In the genomic region with DNA sequence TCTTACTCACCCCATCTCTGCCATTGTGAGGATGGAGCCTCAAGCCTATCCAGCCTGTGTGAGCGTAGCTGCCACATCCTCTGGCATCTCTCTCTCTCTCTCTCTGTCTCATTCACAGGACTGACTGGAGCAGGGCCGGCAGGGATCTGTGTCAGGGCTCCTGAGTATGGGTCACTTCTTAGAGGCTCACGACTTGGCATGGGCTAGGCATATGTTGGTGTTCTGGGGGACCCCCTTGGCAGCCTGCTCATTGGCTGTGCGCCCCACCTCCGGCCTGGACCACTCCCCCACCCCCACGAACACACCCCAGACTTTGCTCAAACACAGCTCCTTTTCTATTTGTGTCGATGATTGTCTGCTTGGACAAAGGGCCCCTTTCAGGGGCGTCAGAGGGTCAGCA, we compare ENCODE assay signal across 19 mouse cellular contexts. TPM values are rescaled to one million over a fixed set of nuclear protein-coding genes. Genes with fewer than 3 reads are reported as not detected.
A peak's percentile ranks its signal among the peaks of the same experiment; 100 is the strongest.
DNase-seq lines count a peak whose midpoint lies in the region; ATAC-seq and TF ChIP-seq lines count a peak whose summit lies in the region.
"Had no signal": no experiment of that assay in that cellular context is flagged by ENCODE, and none has a peak within 500 bp of the region (broad histone marks: within the 10 kb centered on the region; RNA-seq: fewer than 3 reads in every experiment).

No protein-coding gene starts in this region.

- DNase-seq in layer of hippocampus, adult 2 months (ENCODE audit: low spot score in 2 of 2) = no peak
- no peak for DNase-seq in layer of hippocampus, postnatal 25 days (ENCODE audit: extremely low spot score in 1 of 2, low spot score in 1 of 2)
- DNase-seq in forebrain, postnatal 0 days = peak; percentile 29
- no peak for DNase-seq in midbrain, embryonic 10.5 days (ENCODE audit: low spot score)
- no peak for DNase-seq in spleen, postnatal 14 days (ENCODE audit: low spot score in 2 of 2)
- no peak for DNase-seq in retina, embryonic 14.5 days (ENCODE audit: low spot score)
- DNase-seq: cerebellum, adult 2 months; heart, adult 18-20 months; heart, postnatal 10 days; kidney, adult 11 months; lung, adult 18-20 months; right cerebral cortex, postnatal 14 days; thymus, adult 2 months had no signal

- no peak overlapping the region for H3K9ac ChIP-seq in forebrain, postnatal 0 days
- H3K9ac ChIP-seq in neural tube, embryonic 14.5 days (replicated peaks; ENCODE audit: low read depth, low read length) = no peak overlapping the region
- H3K9ac ChIP-seq: limb, embryonic 15.5 days had no signal

- H3K9me3 ChIP-seq in forebrain, postnatal 0 days (ENCODE audit: low read length) = no peaks in the 10 kb centered on the region
- no peaks in the 10 kb centered on the region for H3K9me3 ChIP-seq in midbrain, embryonic 10.5 days (replicated peaks)
- no peaks in the 10 kb centered on the region for H3K9me3 ChIP-seq in neural tube, embryonic 14.5 days (ENCODE audit: control insufficient read depth, low read length)
- H3K9me3 ChIP-seq: limb, embryonic 15.5 days had no signal

- no peaks in the 10 kb centered on the region for H3K27me3 ChIP-seq in forebrain, postnatal 0 days (ENCODE audit: insufficient read depth, low read length)
- H3K27me3 ChIP-seq in midbrain, embryonic 10.5 days (ENCODE audit: low read depth, poor library complexity, severe bottlenecking) = peaks cover 88% of the 10 kb centered on the region
- no peaks in the 10 kb centered on the region for H3K27me3 ChIP-seq in neural tube, embryonic 14.5 days (ENCODE audit: control insufficient read depth, insufficient read depth, low read length)
- H3K27me3 ChIP-seq: limb, embryonic 15.5 days; Patski had no signal

- no peak overlapping the region for H3K4me2 ChIP-seq in forebrain, postnatal 0 days (ENCODE audit: low read depth)
- H3K4me2 ChIP-seq in neural tube, embryonic 14.5 days (ENCODE audit: low read depth, low read length) = no peak overlapping the region
- H3K4me2 ChIP-seq: limb, embryonic 15.5 days had no signal

- no peaks in the 10 kb centered on the region for H3K36me3 ChIP-seq in forebrain, postnatal 0 days (ENCODE audit: insufficient read depth)
- no peaks in the 10 kb centered on the region for H3K36me3 ChIP-seq in midbrain, embryonic 10.5 days
- H3K36me3 ChIP-seq in neural tube, embryonic 14.5 days (ENCODE audit: control insufficient read depth, insufficient read depth, low read length) = no peaks in the 10 kb centered on the region
- H3K36me3 ChIP-seq: limb, embryonic 15.5 days had no signal

- no peak for TF ChIP-seq CTCF in layer of hippocampus, adult 2 months (conservative IDR thresholded peaks at IDR 0.05)
- no peak for TF ChIP-seq CTCF in forebrain, postnatal 0 days (IDR thresholded peaks at IDR 0.05; ENCODE audit: low read depth)

- no peak overlapping the region for H3K4me3 ChIP-seq in layer of hippocampus, adult 2 months
- H3K4me3 ChIP-seq in forebrain, postnatal 0 days (ENCODE audit: low read depth, low read length) = no peak overlapping the region
- H3K4me3 ChIP-seq in midbrain, embryonic 10.5 days = peak overlapping the region; percentile 37
- no peak overlapping the region for H3K4me3 ChIP-seq in neural tube, embryonic 14.5 days (ENCODE audit: low read depth, low read length)
- H3K4me3 ChIP-seq: limb, embryonic 15.5 days had no signal

- 12% methylated on average over 8 of the region's 8 CpGs for WGBS in forebrain, postnatal 0 days
- WGBS in midbrain, embryonic 10.5 days = 38% methylated on average over 8 of the region's 8 CpGs
- 12% methylated on average over 8 of the region's 8 CpGs for WGBS in neural tube, embryonic 14.5 days

- no peaks in the 10 kb centered on the region for H3K4me1 ChIP-seq in forebrain, postnatal 0 days (ENCODE audit: insufficient read depth)
- H3K4me1 ChIP-seq in midbrain, embryonic 10.5 days = peaks cover 96% of the 10 kb centered on the region
- H3K4me1 ChIP-seq in neural tube, embryonic 14.5 days (ENCODE audit: control insufficient read depth, insufficient read depth, low read length) = 0 out of 2 replicates have a peak, but pooled peaks cover 6% of the 10 kb centered on the region

- ATAC-seq in forebrain, postnatal 0 days = peak; percentile 30
- ATAC-seq in neural tube, embryonic 14.5 days (ENCODE audit: low read depth) = peak; percentile 60; the same call in 1 of the 2 replicates
- no peak for ATAC-seq in cerebellum, adult (ENCODE audit: insufficient number of reproducible peaks, low FRiP score, low TSS enrichment)
- ATAC-seq: Patski had no signal

- H3K27ac ChIP-seq in layer of hippocampus, adult 2 months = peak overlapping the region; percentile 72; the same call in 1 of the 2 replicates
- H3K27ac ChIP-seq in forebrain, postnatal 0 days (ENCODE audit: low read depth, low read length) = peak overlapping the region; percentile 40; the same call in 1 of the 2 replicates
- H3K27ac ChIP-seq in midbrain, embryonic 10.5 days (replicated peaks) = peak overlapping the region; percentile 90
- H3K27ac ChIP-seq in neural tube, embryonic 14.5 days (ENCODE audit: low read depth, low read length) = peak overlapping the region; percentile 62
- H3K27ac ChIP-seq: limb, embryonic 15.5 days had no signal

RNA-seq across cellular contexts. Expression of a gene that starts 17.5 kb away (rescaled TPM):
- total RNA-seq in layer of hippocampus, adult 2 months (2021) = 100 to 1,000 TPM; 137 to 139 TPM
- 100 to 1,000 TPM; 107 to 123 TPM for total RNA-seq in layer of hippocampus, postnatal 25 days (2021)
- 52.2 and 56.6 TPM in 2 replicates for total RNA-seq in forebrain, postnatal 0 days (2014; rRNA removed)
- polyA plus RNA-seq in forebrain, postnatal 0 days (2015; fragmentation: Nextera tagmentation; extraction: Ambion mirVana) = 11.7 and 22.2 TPM in 2 replicates
- polyA plus RNA-seq in midbrain, embryonic 10.5 days (2016; fragmentation: Nextera tagmentation; extraction: Ambion mirVana) = 68.3 and 72.7 TPM in 2 replicates
- 39.5 and 42.7 TPM in 2 replicates for polyA plus RNA-seq in neural tube, embryonic 14.5 days (2014; fragmentation: Nextera tagmentation; extraction: Ambion mirVana)
- total RNA-seq: megakaryocyte, adult 5-6 weeks; neutrophil, adult 5-6 weeks had no signal

RNA-seq across cellular contexts. Expression of a gene that starts 45.8 kb away (rescaled TPM):
- 10 to 100 TPM; 24.0 to 25.2 TPM for total RNA-seq in layer of hippocampus, adult 2 months (2021)
- 10 to 100 TPM; 23.7 to 25.1 TPM for total RNA-seq in layer of hippocampus, postnatal 25 days (2021)
- total RNA-seq in forebrain, postnatal 0 days (2014; rRNA removed) = 20.6 and 23.9 TPM in 2 replicates
- 15.5 and 20.9 TPM in 2 replicates for polyA plus RNA-seq in forebrain, postnatal 0 days (2015; fragmentation: Nextera tagmentation; extraction: Ambion mirVana)
- 38.2 and 46.0 TPM in 2 replicates for polyA plus RNA-seq in midbrain, embryonic 10.5 days (2016; fragmentation: Nextera tagmentation; extraction: Ambion mirVana)
- 27.4 and 27.6 TPM in 2 replicates for polyA plus RNA-seq in neural tube, embryonic 14.5 days (2014; fragmentation: Nextera tagmentation; extraction: Ambion mirVana)

RNA-seq across cellular contexts. Expression of a gene that starts 46.1 kb away (rescaled TPM):
- total RNA-seq in layer of hippocampus, adult 2 months (2021) = 1 to 10 TPM; 5.7 to 7.9 TPM
- 1 to 10 TPM; 5.2 to 8.3 TPM for total RNA-seq in layer of hippocampus, postnatal 25 days (2021)
- 12.0 and 20.1 TPM in 2 replicates for total RNA-seq in forebrain, postnatal 0 days (2014; rRNA removed)
- polyA plus RNA-seq in forebrain, postnatal 0 days (2015; fragmentation: Nextera tagmentation; extraction: Ambion mirVana) = 24.9 and 25.5 TPM in 2 replicates
- 317 and 336 TPM in 2 replicates for polyA plus RNA-seq in midbrain, embryonic 10.5 days (2016; fragmentation: Nextera tagmentation; extraction: Ambion mirVana)
- 18.7 and 26.3 TPM in 2 replicates for polyA plus RNA-seq in neural tube, embryonic 14.5 days (2014; fragmentation: Nextera tagmentation; extraction: Ambion mirVana)

RNA-seq across cellular contexts. Expression of a gene that starts 51.6 kb away (rescaled TPM):
- 10 to 100 TPM; 20.5 to 21.5 TPM for total RNA-seq in layer of hippocampus, adult 2 months (2021)
- 10 to 100 TPM; 22.4 to 22.5 TPM for total RNA-seq in layer of hippocampus, postnatal 25 days (2021)
- 88.7 and 89.8 TPM in 2 replicates for total RNA-seq in forebrain, postnatal 0 days (2014; rRNA removed)
- 86.4 and 94.4 TPM in 2 replicates for polyA plus RNA-seq in forebrain, postnatal 0 days (2015; fragmentation: Nextera tagmentation; extraction: Ambion mirVana)
- 309 and 347 TPM in 2 replicates for polyA plus RNA-seq in midbrain, embryonic 10.5 days (2016; fragmentation: Nextera tagmentation; extraction: Ambion mirVana)
- 116 and 118 TPM in 2 replicates for polyA plus RNA-seq in neural tube, embryonic 14.5 days (2014; fragmentation: Nextera tagmentation; extraction: Ambion mirVana)

Comparison
In these comparisons a context has a peak if more than half of its experiments do, and no peak if none do; other contexts are left out.
1. H3K27ac ChIP-seq: peak in every context shown above with its lines; median percentile 90 in midbrain, embryonic 10.5 days; 72 in layer of hippocampus, adult 2 months; 62 in neural tube, embryonic 14.5 days; 40 in forebrain, postnatal 0 days.